Mouse (Mus musculus) megakaryocyte-erythroid progenitor cell, adult 5-6 weeks (primary cell): ENCODE data around the gene Ankrd34a. TPM values are rescaled to one million over a fixed set of nuclear protein-coding genes. Genes with fewer than 3 reads are reported as not detected.
A peak's percentile ranks its signal among the peaks of the same experiment; 100 is the strongest.

Experiments used
- ATAC-seq: replicated peaks from 2 replicates; pipeline ENCODE4 v1.8.0; 2016; ENCODE audit warnings: mild to moderate bottlenecking, inconsistent platforms; ENCODE audit not compliant: severe bottlenecking, poor library complexity, low FRiP score, low TSS enrichment
- total RNA-seq, 2 experiments: library from RNA; stranded (forward) in 1 of 2; stranded (reverse) in 1 of 2; fragments of 200-1000, 215-1000 nt in 1 of 2; fragments of >200 nt in 1 of 2; fragmentation: Nextera tagmentation in 1 of 2; gene quantifications; 2 replicates each; pipeline ENCODE4 v1.2.3; 2014 to 2017

Gene Ankrd34a
- total RNA-seq (2014; fragmentation: Nextera tagmentation) (not detected in 2 replicates), total RNA-seq (2017) (not detected in 2 replicates)

GRCm38 (mm10) chr3:96596228-96596707 is at the start of gene Ankrd34a:
Gene Ankrd34a, plus strand, starts transcription at chr3:96596636.
- no peak for ATAC-seq

- no peak for ATAC-seq
Measured at GRCm38 (mm10) chr3:96546880-96547279, 49.6 kb upstream of the Ankrd34a start.

- peak; percentile 79 for ATAC-seq
Measured at GRCm38 (mm10) chr3:96547389-96547960, 49.0 kb upstream of the Ankrd34a start.

- ATAC-seq: no peak
Measured at GRCm38 (mm10) chr3:96548824-96549223, 47.6 kb upstream of the Ankrd34a start.

GRCm38 (mm10) chr3:96549346-96549745 is 47.1 kb upstream of the Ankrd34a start:
- no peak for ATAC-seq

- peak; percentile 65; the same call in 1 of the 2 replicates for ATAC-seq
Measured at GRCm38 (mm10) chr3:96551203-96551602, 45.2 kb upstream of the Ankrd34a start.

- ATAC-seq: no peak
Measured at GRCm38 (mm10) chr3:96551890-96552289, 44.5 kb upstream of the Ankrd34a start.

- ATAC-seq: no peak
Measured at GRCm38 (mm10) chr3:96553601-96554000, 42.8 kb upstream of the Ankrd34a start.

GRCm38 (mm10) chr3:96554251-96554650 is 42.2 kb upstream of the Ankrd34a start:
- no peak for ATAC-seq

GRCm38 (mm10) chr3:96555041-96555596 is 41.3 kb upstream of the Ankrd34a start:
- no peak for ATAC-seq

GRCm38 (mm10) chr3:96555999-96556614 is 40.3 kb upstream of the Ankrd34a start:
- no peak for ATAC-seq

GRCm38 (mm10) chr3:96556651-96557635 is 39.5 kb upstream of the Ankrd34a start:
- ATAC-seq: no peak

GRCm38 (mm10) chr3:96557694-96558093 is 38.7 kb upstream of the Ankrd34a start, which contains the start of gene Txnip:
Gene Txnip, plus strand, starts transcription at chr3:96557957.
- ATAC-seq: peak; percentile 92

- ATAC-seq: no peak
Measured at GRCm38 (mm10) chr3:96558159-96558558, 38.3 kb upstream of the Ankrd34a start.

- no peak for ATAC-seq
Measured at GRCm38 (mm10) chr3:96558668-96559196, 37.7 kb upstream of the Ankrd34a start.

- ATAC-seq: no peak
Measured at GRCm38 (mm10) chr3:96559398-96559910, 37.0 kb upstream of the Ankrd34a start.

GRCm38 (mm10) chr3:96559911-96560850 is 36.3 kb upstream of the Ankrd34a start:
- no peak for ATAC-seq
